Mouse (Mus musculus) brain, embryonic 14.5 days (tissue): ENCODE measurements around the gene Ccn5.

Experiments
- CTCF ChIP-seq: fragments of 200-500 bp; IDR thresholded peaks from 2 replicates; pipeline ENCODE4 v1.5.1; 2012; ENCODE audit warnings: inconsistent platforms, mild to moderate bottlenecking, moderate library complexity, borderline replicate concordance; ENCODE audit not compliant: insufficient read depth, insufficient read length; ENCODE audit errors: extremely low read depth
- POLR2A ChIP-seq: fragments of 200-500 bp; IDR thresholded peaks from 2 replicates; pipeline ENCODE4 v1.6.1; 2012; ENCODE audit warnings: mild to moderate bottlenecking, inconsistent platforms, borderline replicate concordance; ENCODE audit not compliant: poor library complexity, insufficient read depth, insufficient read length, severe bottlenecking; ENCODE audit errors: extremely low read depth

- no peak for TF ChIP-seq CTCF
- TF ChIP-seq POLR2A = no peak
Observed at GRCm38 (mm10) chr2:163776661-163777060, 44.0 kb upstream of the Ccn5 start.
